Mouse (Mus musculus) lung, embryonic 14.5 days (tissue): ENCODE data around the gene Nit1. TPM values are rescaled to one million over a fixed set of nuclear protein-coding genes. Genes with fewer than 3 reads are reported as not detected.

ENCODE experiments used
- ATAC-seq: fragments of 200-750 bp; cut with Nextera tagmentation; 2 replicates; pipeline ENCODE4 v1.8.0; 2017; ENCODE audit warnings: mild to moderate bottlenecking, moderate TSS enrichment, moderate library complexity; ENCODE audit not compliant: insufficient read depth
- DNase-seq: peaks from one replicate; pipeline ENCODE4 v3.0.0-alpha.2; 2015
- H3K27ac ChIP-seq: fragments of 300-500 bp; sonication (generic); 2 replicates; pipeline ENCODE4 v1.5.1; 2014; ENCODE audit warnings: low read depth, mild to moderate bottlenecking, moderate library complexity
- H3K27me3 ChIP-seq: fragments of 300-500 bp; sonication (generic); 2 replicates; pipeline ENCODE4 v1.6.1; 2014; ENCODE audit warnings: low read length, control low read depth; ENCODE audit not compliant: insufficient read depth
- H3K36me3 ChIP-seq: fragments of 300-500 bp; sonication (generic); 2 replicates; pipeline ENCODE4 v1.6.1; 2014; ENCODE audit warnings: control low read depth; ENCODE audit not compliant: insufficient read depth
- H3K4me1 ChIP-seq: fragments of 300-500 bp; sonication (generic); 2 replicates; pipeline ENCODE4 v1.6.1; 2014; ENCODE audit warnings: antibody characterized with exemption, control low read depth; ENCODE audit not compliant: insufficient read depth
- H3K4me2 ChIP-seq: fragments of 300-500 bp; sonication (generic); 2 replicates; pipeline ENCODE4 v1.6.1; 2014; ENCODE audit warnings: mild to moderate bottlenecking
- H3K4me3 ChIP-seq: fragments of 300-500 bp; sonication (generic); 2 replicates; pipeline ENCODE4 v1.5.1; 2014; ENCODE audit warnings: low read depth, low read length
- H3K9ac ChIP-seq: fragments of 300-500 bp; sonication (generic); 2 replicates; pipeline ENCODE4 v1.6.1; 2014
- H3K9me3 ChIP-seq: fragments of 300-500 bp; sonication (generic); 2 replicates; pipeline ENCODE4 v1.6.1; 2016; ENCODE audit warnings: low read depth, low read length, control low read depth
- CTCF ChIP-seq: IDR thresholded peaks from 2 replicates; pipeline ENCODE4 v1.5.1; 2016; ENCODE audit warnings: antibody characterized with exemption, low read depth
- WGBS: fragments of 180-500 bp; shearing (Covaris S2); extraction: QIAGEN DNeasy Blood & Tissue Kit; methylation state at CpG from one replicate; pipeline ENCODE4 v1.1.7; 2014; 5-methylcytosine and 5-hydroxymethylcytosine counted together
- polyA plus RNA-seq: library from polyadenylated mRNA; unstranded; fragments of >200 nt; fragmentation: Nextera tagmentation; extraction: Ambion mirVana; gene quantifications from 2 replicates; pipeline ENCODE4 v1.2.1, GENCODE M21; 2014

Nit1 gene
- polyA plus RNA-seq, result 27.5 and 30.1 TPM in 2 replicates

DNA sequence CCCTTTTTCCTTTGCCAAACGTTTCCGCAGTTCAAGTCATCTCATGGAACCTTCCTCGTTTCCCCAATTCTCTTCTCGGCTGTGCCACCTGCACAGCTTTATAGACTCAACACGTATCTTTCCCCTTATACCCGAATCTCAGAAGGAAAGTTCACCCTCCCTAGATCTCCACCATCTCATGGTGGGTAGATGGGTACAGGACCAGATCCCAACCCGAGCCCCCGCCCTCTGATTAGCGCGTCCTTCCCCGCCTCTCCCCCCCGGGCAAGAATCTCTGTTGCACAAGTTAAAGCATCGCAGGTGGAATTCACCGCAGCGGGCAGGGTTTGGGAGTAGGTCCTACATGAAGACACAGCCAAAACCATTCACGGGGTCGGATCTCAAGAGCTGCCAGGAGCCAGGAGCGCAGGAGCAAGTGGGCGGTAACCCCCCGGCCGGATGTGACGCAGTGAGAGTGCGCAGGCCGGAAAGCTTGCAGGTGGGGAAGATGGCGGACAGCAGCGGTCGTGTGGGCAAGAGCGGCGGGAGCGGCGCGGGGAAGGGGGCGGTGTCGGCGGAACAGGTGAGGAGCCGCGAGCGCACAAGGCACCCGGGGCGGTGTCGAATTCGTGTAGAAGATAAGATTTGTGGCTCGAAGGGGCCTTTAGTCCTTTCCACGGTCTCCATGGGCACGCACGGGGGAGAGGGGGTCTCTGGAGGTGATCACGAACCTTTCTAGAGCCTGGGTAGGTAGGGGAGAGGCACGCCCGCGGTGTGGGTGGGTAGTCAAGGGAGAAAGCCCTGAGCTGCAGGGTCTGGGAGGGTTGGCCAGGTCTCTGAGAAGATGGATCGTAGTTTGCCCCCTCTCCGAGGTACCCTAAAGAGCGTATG is at the start of gene Nit1, which contains the start of gene Pfdn2:
Gene Nit1, minus strand, starts transcription at position 422 of the 870 bp plus-strand sequence.
Gene Pfdn2, plus strand, starts transcription at position 446 of the 870 bp plus-strand sequence.
- H3K9me3 ChIP-seq, result 0 out of 2 replicates have a peak, but pooled peaks cover 2% of the 10 kb centered on the region
- H3K9ac ChIP-seq, result peak within 1 kb of the TSS; percentile 81
- H3K4me1 ChIP-seq, result 0 out of 2 replicates have a peak, but pooled peaks cover 3% of the 10 kb centered on the region
- ATAC-seq (peak; percentile 94), DNase-seq (peak; percentile 96)
- peak within 1 kb of the TSS; percentile 86 for H3K4me2 ChIP-seq
- peak within 1 kb of the TSS; percentile 87 for H3K4me3 ChIP-seq
- WGBS, result under 1% methylated on average over 53 of the region's 53 CpGs
- peaks cover 33% of the 10 kb centered on the region for H3K36me3 ChIP-seq
- H3K27ac ChIP-seq, result peak within 1 kb of the TSS; percentile 68
- TF ChIP-seq CTCF, result no peak
- no peaks in the 10 kb centered on the region for H3K27me3 ChIP-seq

GRCm38 (mm10) chr1:171390101-171390500 is 44.7 kb upstream of the Nit1 start:
- no peak for DNase-seq
- ATAC-seq, result no peak
- Histone ChIP-seq H3K36me3 (no peaks in the 10 kb centered on the region), H3K4me1 (no peaks in the 10 kb centered on the region), H3K4me2 (no peak overlapping the region), H3K4me3 (no peak overlapping the region), H3K9ac (no peak overlapping the region), H3K27ac (no peak overlapping the region), H3K27me3 (no peaks in the 10 kb centered on the region), H3K9me3 (no peaks in the 10 kb centered on the region)
- WGBS, result 67% methylated on average over 4 of the region's 4 CpGs
- TF ChIP-seq CTCF, result no peak

- Histone ChIP-seq H3K4me2 (no peak within 1 kb of the TSS), H3K9me3 (no peaks in the 10 kb centered on the region), H3K27me3 (no peaks in the 10 kb centered on the region), H3K4me1 (no peaks in the 10 kb centered on the region), H3K9ac (no peak within 1 kb of the TSS), H3K4me3 (no peak within 1 kb of the TSS), H3K36me3 (no peaks in the 10 kb centered on the region), H3K27ac (no peak within 1 kb of the TSS)
- no peak for TF ChIP-seq CTCF
- 69% methylated on average over 15 of the region's 15 CpGs for WGBS
- no peak for ATAC-seq
- DNase-seq, result no peak
These were observed 43.1 kb upstream of the Nit1 start, which contains the start of gene Arhgap30 for GRCm38 (mm10) chr1:171388376-171389102. Arhgap30 (plus strand) TSS chr1:171388954.

DNA sequence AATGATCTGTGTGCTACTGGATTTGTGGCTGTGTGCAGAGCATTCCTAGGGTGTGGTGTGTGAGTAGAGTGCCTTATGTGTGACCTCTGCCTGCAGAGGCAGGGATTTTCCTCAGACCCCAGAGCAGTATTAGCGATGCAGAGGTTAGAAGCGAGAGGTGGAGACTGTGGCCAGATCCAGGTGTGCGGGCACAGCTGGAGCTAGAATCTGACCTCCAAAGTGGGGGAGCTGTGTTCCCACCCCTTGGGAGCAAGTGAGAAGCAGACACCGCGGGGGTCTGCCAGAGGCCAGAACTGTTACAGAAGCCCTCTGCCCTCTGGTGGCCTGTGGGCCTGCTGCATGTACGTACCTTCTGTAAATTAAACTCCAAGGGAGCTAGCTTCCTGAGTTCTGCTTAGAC is 41.7 kb upstream of the Nit1 start:
- Histone ChIP-seq H3K4me3 (no peak overlapping the region), H3K27ac (no peak overlapping the region), H3K4me2 (no peak overlapping the region), H3K9ac (no peak overlapping the region), H3K4me1 (no peaks in the 10 kb centered on the region), H3K27me3 (no peaks in the 10 kb centered on the region), H3K9me3 (no peaks in the 10 kb centered on the region), H3K36me3 (no peaks in the 10 kb centered on the region)
- ATAC-seq (0 out of 2 replicates have a peak, but pooled peaks have one; percentile 30), DNase-seq (peak; percentile 56)
- peak; percentile 60 for TF ChIP-seq CTCF
- WGBS, result 25% methylated on average over 6 of the region's 6 CpGs

- TF ChIP-seq CTCF, result peak; percentile 26; the same call in 1 of the 2 replicates
- no peak for DNase-seq
- H3K27me3 ChIP-seq, result peaks cover 6% of the 10 kb centered on the region; the same call in 1 of the 2 replicates
- H3K36me3 ChIP-seq, result no peaks in the 10 kb centered on the region
- 58% methylated on average over 9 of the region's 9 CpGs for WGBS
- no peak for ATAC-seq
- H3K4me2 ChIP-seq, result no peak overlapping the region
- no peak overlapping the region for H3K27ac ChIP-seq
- H3K9me3 ChIP-seq, result no peaks in the 10 kb centered on the region
- H3K9ac ChIP-seq, result no peak overlapping the region
- no peaks in the 10 kb centered on the region for H3K4me1 ChIP-seq
- H3K4me3 ChIP-seq, result no peak overlapping the region
These were observed 39.7 kb upstream of the Nit1 start for GRCm38 (mm10) chr1:171385171-171385570.

DNA sequence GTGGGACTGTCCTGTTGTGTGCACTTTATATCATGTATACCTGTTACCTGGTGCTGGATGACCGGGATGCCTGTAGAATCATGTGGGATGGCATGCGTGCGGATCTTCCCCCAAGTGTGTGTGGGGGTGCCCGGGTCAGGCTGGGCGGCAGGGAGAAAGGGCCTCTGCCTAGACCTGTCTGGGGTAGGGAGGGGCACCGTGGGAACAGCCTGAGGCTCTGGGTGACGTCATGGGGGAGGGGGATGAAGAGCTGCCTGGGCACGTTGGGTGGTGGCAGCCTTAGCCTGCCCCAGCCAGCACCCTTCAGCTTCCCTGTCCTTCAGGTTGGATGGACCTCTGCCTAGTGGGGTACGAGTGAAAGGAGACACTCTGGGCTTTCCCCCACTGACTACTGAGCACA is 38.9 kb upstream of the Nit1 start:
- Histone ChIP-seq H3K4me2 (no peak overlapping the region), H3K36me3 (no peaks in the 10 kb centered on the region), H3K9me3 (no peaks in the 10 kb centered on the region), H3K27ac (no peak overlapping the region), H3K4me1 (no peaks in the 10 kb centered on the region), H3K27me3 (peaks cover 6% of the 10 kb centered on the region; the same call in 1 of the 2 replicates), H3K9ac (no peak overlapping the region), H3K4me3 (no peak overlapping the region)
- ATAC-seq, result no peak
- no peak for DNase-seq
- TF ChIP-seq CTCF, result no peak
- 66% methylated on average over 9 of the region's 9 CpGs for WGBS
